Mouse (Mus musculus) gastrocnemius, postnatal 14 days (tissue): ENCODE measurements around the gene Olfr620. TPM values are rescaled to one million over a fixed set of nuclear protein-coding genes. Genes with fewer than 3 reads are reported as not detected.

ENCODE experiments used
- DNase-seq: peaks from one replicate; pipeline ENCODE4 v3.0.0; 2021; ENCODE audit warnings: mixed read lengths
- intact Hi-C: fragments of 180-260 bp; cut with DNase I; formaldehyde crosslinking; loops from one replicate; pipeline ENCODE4 v1.15.1; 2025; ENCODE audit warnings: low total_unique reads
- long read RNA-seq, 2 experiments: library from polyadenylated mRNA; stranded (forward); transcript quantifications; one replicate each; pipeline ENCODE4 v2.0.0; 2021
- microRNA-seq, 2 experiments: library from miRNA; unstranded; fragments of <30 nt; microRNA quantifications; one replicate each; pipeline ENCODE4 v1.2.0; 2021
- total RNA-seq, 2 experiments: library from RNA; stranded (reverse); gene quantifications; 2 replicates each; pipeline ENCODE4 v1.2.3; 2021

The Olfr620 gene
- not detected for total RNA-seq
- long read RNA-seq, experiment 1 = 0 reads
- long read RNA-seq, experiment 2 = 0 reads

DNA sequence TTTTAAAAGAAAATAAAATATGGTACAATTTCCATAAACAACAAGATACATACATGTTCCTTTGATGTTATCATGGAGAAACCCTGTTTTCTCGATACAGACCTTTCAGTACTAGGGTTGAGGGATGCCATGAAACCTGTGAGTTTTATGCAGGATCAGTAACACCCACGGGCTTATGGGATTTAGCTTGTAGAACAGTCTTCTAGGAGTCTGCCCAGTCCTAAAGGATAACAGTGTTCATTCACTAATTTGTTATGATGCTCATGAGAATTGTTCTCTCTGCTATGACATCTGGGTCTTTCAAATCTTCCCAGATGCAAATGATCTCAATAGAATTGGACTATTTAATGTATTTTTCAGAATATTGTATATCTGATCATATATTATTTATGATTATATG, at the start of gene Olfr620:
Gene Olfr620, minus strand, starts transcription at position 101 of the 400 bp plus-strand sequence.
- intact Hi-C loops = no loop called here

DNA sequence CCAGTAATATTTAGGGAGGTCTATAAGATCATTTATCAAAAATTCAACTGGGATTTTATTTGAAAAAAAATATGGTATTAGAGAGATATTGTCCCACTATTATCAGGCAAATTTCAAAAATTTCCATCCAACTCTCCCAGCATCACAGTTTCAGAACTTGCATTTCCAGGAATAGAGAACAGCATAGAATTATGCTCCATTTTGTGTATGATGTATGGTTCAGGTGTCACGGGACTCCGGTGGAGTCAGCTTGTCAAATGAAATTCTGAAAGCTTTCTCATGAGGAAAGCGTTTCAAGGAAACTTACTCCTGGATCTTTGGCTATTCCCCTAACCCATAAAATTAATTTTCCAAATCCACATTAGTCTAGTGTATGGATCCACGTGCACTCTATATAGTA, 31.7 kb upstream of the Olfr620 start:
- intact Hi-C loops = no loop called here

More for the DNA sequence above, at the start of gene Olfr620:
- no peak for DNase-seq

DNA sequence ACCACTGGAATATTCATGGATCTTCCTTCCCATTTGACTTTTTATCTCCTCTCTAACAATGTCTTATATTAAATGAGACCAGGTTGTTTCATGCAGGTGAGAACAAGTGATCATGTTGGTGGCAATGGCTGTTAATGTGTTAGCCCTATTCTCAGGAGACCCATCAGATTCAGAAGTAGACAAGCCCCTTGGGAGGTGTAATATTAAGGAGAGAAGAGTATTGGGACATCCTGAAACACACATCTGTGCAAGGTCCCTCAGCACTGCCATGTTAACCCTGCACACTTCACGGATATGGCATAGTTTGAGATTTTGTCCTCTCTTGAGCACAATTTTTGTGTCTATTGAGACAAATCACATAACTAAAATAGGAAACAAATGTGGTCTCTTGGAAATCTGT, 30.3 kb upstream of the Olfr620 start, which contains the start of gene Olfr622:
Gene Olfr622, minus strand, starts transcription at position 101 of the 400 bp plus-strand sequence.
- DNase-seq = no peak
- intact Hi-C loops = no loop called here

More for the DNA sequence above, 31.7 kb upstream of the Olfr620 start:
- no peak for DNase-seq

DNA sequence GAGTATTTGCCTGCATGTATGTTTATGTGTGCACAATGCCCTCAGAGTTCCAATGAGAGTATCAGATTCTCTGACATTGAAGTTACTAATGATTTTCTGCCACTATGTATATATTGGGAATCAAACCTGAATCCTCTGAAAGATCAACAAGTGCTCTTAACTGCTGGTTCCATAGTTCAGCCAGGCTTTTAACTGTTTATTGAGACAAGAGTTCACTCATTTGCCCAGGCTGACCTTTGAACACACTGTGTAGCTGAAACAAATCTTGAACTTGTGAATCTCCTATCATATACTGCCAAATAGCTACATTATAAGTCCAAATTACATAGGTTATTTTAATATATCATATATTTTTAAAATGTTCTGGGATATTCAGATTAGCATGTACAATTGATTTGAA, 24.5 kb upstream of the Olfr620 start:
- DNase-seq = no peak

DNA sequence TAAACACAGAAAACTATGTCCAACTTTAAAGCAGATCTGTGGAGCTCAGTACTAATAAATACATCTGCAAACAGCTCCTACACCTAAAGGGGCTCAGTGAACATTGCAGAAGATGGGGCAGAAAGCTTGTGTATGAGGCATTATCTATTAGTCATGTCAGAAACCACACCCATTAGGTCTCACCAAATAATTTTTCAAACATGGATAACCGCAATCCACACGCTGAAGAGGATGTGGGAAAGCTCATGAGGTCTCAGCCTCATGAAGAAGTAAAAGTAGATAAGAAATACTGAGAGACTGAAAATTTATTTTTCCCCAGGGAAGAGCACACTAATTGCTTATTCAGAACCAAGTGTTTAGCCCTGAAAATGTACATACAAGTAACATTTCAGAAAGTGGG, 4.9 kb downstream of the Olfr620 start:
- intact Hi-C loops = no loop called here
- DNase-seq = no peak

More for the DNA sequence above, 24.5 kb upstream of the Olfr620 start:
- intact Hi-C loops = no loop called here

DNA sequence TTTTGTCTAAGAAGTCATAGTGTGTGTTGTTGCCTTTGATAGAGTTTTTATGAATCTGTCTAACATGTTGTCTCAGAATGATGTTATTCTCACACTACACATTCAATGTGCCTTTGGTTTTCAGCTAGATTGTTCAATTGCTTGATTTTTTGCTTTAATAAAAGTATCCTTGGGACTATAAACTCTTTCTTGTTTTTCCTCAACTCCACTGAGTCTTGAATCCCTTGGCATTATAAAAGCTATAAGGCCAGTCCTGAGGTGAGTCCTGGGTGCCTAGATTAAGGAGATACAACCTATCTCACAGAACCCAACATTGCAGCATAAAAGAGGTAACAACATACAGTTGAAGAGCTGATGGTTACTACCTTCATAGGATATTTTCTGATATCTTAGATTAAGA, 12.1 kb downstream of the Olfr620 start, which contains the start of gene Olfr619:
Gene Olfr619, plus strand, starts transcription at position 301 of the 400 bp plus-strand sequence.
- intact Hi-C loops = no loop called here
- DNase-seq = no peak

DNA sequence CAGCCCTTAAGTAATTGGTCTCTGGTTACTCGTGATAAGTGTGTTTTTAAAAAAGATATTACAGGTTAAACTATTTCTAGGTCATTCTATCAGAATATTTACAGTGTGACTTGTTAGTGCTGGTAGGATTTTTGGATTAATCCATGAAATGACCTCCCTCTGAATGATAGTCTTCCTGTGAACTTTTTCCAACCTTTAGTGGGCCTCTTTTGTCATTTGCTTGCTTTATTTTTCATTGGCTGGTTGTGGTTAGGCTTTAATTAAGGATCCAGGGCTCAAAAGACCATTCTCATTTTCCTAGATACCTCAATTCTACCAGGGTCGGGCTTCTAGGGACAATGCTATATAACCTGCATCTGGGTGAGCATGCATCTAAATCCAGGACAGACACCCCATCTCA, 22.5 kb downstream of the Olfr620 start, which contains the start of gene Olfr618:
Gene Olfr618, plus strand, starts transcription at position 301 of the 400 bp plus-strand sequence.
- intact Hi-C loops = no loop called here
- DNase-seq = no peak

DNA sequence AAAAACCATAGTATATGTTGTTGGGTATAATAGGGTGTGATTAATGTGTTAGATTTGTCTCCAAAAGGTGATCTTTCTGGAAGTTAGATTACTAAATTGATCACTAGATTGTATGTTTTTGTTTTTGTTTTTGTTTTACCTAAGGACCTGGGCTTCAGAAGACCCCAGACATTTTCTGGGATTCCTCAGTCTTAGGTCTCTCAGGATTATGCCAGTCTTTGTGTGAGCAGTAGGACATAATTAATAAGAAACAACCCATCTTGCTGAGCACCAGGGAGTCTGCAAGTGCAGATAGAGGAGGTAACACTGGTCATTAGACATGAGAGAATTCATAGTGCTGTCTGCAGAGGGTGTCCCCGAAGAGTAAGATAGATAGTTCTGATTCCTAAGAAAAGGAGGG, 39.6 kb downstream of the Olfr620 start, which contains the start of gene Olfr617:
Gene Olfr617, plus strand, starts transcription at position 301 of the 400 bp plus-strand sequence.
- DNase-seq = no peak
- intact Hi-C loops = no loop called here

DNA sequence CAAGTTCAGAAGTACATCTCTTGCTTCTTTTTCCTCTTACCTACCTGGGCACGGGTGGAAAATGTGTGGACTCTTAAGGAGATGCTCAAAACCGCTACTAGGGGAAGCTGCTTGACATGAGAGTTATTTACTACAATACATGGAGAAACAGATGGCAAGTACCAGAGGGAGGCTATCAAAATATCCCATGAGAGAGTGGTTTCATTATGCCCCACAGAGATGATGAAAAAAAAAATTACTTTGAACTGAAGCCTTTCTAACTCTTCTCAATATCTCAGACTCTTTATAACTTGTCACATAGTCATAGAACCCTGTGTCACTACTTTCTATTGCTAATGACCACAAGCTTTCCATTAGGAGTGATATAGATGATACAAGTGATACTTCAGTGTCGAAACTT, 43.3 kb downstream of the Olfr620 start, which contains the start of gene Olfr616:
Gene Olfr616, minus strand, starts transcription at position 101 of the 400 bp plus-strand sequence.
- intact Hi-C loops = no loop called here

DNA sequence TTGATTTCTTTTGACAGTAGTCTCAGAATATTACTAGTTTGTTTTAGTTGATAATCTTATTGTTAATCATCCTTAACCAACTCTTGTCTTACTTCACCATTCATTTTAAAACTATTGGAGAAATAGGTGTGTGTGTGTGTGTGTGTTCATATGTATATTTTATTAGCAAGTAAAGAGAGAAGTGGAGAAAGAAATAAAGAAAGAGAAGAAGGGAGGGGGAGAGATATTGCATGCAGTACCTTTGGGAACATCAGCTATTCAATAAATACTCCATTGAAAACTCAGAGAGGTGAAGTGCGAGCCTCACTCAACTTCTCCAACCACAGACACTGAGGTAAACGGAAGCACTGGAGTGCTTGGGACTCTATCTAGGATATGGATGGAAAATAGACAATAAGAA, 56.6 kb downstream of the Olfr620 start, which contains the start of gene Olfr615:
Gene Olfr615, plus strand, starts transcription at position 301 of the 400 bp plus-strand sequence.
- no peak for DNase-seq
- intact Hi-C loops = loop anchor here (10.0 kb wide), 1 partner anchor 659 kb away; the partner anchor contains the start of gene Trim6

More for the DNA sequence above, 43.3 kb downstream of the Olfr620 start, which contains the start of gene Olfr616:
- DNase-seq = no peak

Small RNAs within 50 kb of the gene (microRNA-seq; reads per million reads assigned to microRNA genes)
- 0 reads per million in 2 experiments for gene Gm26506

Other genes with a start within 250 kb of the Olfr620 start
- gene Olfr601, start 249.9 kb downstream of the Olfr620 start, total RNA-seq = not detected
- not detected for gene Olfr603, start 226.4 kb downstream of the Olfr620 start, total RNA-seq
- not detected for gene Usp17lc, start 197.5 kb downstream of the Olfr620 start, total RNA-seq
- gene Olfr605, start 167.1 kb downstream of the Olfr620 start, total RNA-seq = not detected
- gene Olfr606, start 163.5 kb downstream of the Olfr620 start, total RNA-seq = not detected
- gene Olfr607, start 148.4 kb downstream of the Olfr620 start, total RNA-seq = not detected
- not detected for gene Olfr608, start 142.7 kb downstream of the Olfr620 start, total RNA-seq
- gene Olfr609, start 114.5 kb downstream of the Olfr620 start, total RNA-seq = not detected
- not detected for gene Olfr610, start 100.4 kb downstream of the Olfr620 start, total RNA-seq
- not detected for gene Olfr611, start 91.7 kb downstream of the Olfr620 start, total RNA-seq
- not detected for gene Olfr612, start 69.8 kb downstream of the Olfr620 start, total RNA-seq
- gene Olfr613, start 64.5 kb downstream of the Olfr620 start, total RNA-seq = not detected
- gene Olfr615, start 56.5 kb downstream of the Olfr620 start, total RNA-seq = not detected
- not detected for gene Olfr616, start 43.4 kb downstream of the Olfr620 start, total RNA-seq
- not detected for gene Olfr617, start 39.5 kb downstream of the Olfr620 start, total RNA-seq
- not detected for gene Olfr618, start 22.4 kb downstream of the Olfr620 start, total RNA-seq
- gene Olfr619, start 12.0 kb downstream of the Olfr620 start, total RNA-seq = not detected
- gene Olfr622, start 30.2 kb upstream of the Olfr620 start, total RNA-seq = not detected
- gene Olfr623, start 51.2 kb upstream of the Olfr620 start, total RNA-seq = not detected
- gene Olfr624, start 58.7 kb upstream of the Olfr620 start, total RNA-seq = not detected
- gene Olfr625-ps1, start 70.2 kb upstream of the Olfr620 start, total RNA-seq = not detected
- gene Olfr243, start 102.1 kb upstream of the Olfr620 start, total RNA-seq = not detected
- not detected for gene Olfr628, start 117.8 kb upstream of the Olfr620 start, total RNA-seq
- gene Olfr629, start 132.4 kb upstream of the Olfr620 start, total RNA-seq = not detected
- not detected for gene Olfr630, start 144.8 kb upstream of the Olfr620 start, total RNA-seq
- gene Olfr69, start 159.1 kb upstream of the Olfr620 start, total RNA-seq = not detected
- gene Olfr68, start 167.2 kb upstream of the Olfr620 start, total RNA-seq = not detected
- gene Olfr67, start 179.3 kb upstream of the Olfr620 start, total RNA-seq = not detected
- 100 to 1,000 TPM; 114 to 127 TPM for gene Hbb-bt, start 201.5 kb upstream of the Olfr620 start, total RNA-seq
- gene Hbb-bs, start 215.6 kb upstream of the Olfr620 start, total RNA-seq = 1,000 to 10,000 TPM; 1,097 to 1,122 TPM
- gene Hbb-bh2, start 228.0 kb upstream of the Olfr620 start, total RNA-seq = not detected
- not detected for gene Hbb-bh1, start 230.6 kb upstream of the Olfr620 start, total RNA-seq
- not detected for gene Hbb-y, start 240.7 kb upstream of the Olfr620 start, total RNA-seq